Mouse (Mus musculus): Measurements from ENCODE around the gene Kars.

Kars gene

DNA sequence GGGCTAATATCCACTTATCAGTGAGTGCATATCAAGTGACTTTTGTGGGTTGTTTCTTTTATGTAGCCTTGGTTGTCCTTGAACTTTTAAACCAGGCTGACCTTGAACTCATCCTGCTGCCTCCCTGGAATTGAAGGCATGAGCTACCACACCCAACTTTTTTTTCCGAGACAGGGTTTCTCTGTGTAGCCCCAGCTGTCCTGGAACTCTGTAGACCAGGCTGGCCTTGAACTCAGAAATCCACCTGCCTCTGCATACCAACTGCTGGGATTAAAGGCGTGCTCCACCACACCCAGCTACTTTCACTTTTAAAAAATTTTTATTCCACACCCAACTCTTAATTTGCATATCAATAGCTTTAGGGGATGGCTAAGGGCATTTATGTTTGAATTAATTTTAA lies 67.6 kb downstream of the Kars start:
- no peak for DNase-seq (ENCODE audit: low spot score in 2 of 2)
